Mouse (Mus musculus) liver, embryonic 14.5 days (tissue): ENCODE results near the gene Ldha.
"Not testable (repeated sequence)": the region's sequence is repeated elsewhere in the genome, so short reads cannot be mapped to it uniquely, and the experiment has no call there.

Experiments
- CTCF ChIP-seq: IDR thresholded peaks from 2 replicates; pipeline ENCODE4 v1.5.1; 2016; ENCODE audit warnings: antibody characterized with exemption, low read depth, control low read depth
- EP300 ChIP-seq: IDR thresholded peaks from 2 replicates; pipeline ENCODE4 v1.6.1; 2016; ENCODE audit warnings: antibody characterized with exemption, low read depth

DNA sequence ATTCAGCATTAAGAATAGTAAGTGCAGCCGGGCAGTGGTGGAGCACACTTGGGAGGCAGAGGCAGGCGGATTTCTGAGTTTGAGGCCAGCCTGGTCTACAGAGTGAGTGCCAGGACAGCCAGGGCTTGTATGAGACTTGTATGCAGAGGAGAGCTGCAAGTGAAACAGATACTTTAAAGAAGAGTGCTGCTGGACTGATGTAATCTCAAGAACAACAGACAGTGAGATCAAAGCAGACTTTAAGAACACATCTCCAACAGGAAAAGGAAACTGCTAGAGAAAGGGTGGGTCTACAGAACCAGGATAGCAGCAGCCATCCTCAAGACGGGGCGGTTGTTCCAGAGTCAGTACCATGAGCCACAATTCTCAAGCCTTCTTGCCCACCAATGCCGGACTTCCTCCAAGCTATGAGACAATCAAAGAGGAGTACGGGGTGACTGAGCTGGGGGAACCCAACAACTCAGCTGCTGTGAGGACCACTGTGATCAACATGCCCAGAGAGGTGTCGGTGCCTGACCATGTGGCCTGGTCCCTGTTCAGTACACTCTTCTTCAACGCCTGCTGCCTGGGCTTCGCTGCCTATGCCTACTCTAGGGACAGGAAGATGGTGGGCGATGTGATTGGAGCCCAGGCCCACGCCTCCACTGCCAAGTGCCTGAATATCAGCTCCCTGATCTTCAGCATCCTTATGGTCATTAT, 9.0 kb upstream of the Ldha start:
- not testable (repeated sequence) for TF ChIP-seq CTCF, EP300
